Mouse (Mus musculus): Measurements from ENCODE around the gene Olfr1387. TPM values are rescaled to one million over a fixed set of nuclear protein-coding genes. Genes with fewer than 3 reads are reported as not detected.
"Not testable (repeated sequence)": the region's sequence is repeated elsewhere in the genome, so short reads cannot be mapped to it uniquely, and the experiment has no call there.

Gene Olfr1387
- polyA plus RNA-seq (2012; rRNA removed): not detected in 2 replicates

DNA sequence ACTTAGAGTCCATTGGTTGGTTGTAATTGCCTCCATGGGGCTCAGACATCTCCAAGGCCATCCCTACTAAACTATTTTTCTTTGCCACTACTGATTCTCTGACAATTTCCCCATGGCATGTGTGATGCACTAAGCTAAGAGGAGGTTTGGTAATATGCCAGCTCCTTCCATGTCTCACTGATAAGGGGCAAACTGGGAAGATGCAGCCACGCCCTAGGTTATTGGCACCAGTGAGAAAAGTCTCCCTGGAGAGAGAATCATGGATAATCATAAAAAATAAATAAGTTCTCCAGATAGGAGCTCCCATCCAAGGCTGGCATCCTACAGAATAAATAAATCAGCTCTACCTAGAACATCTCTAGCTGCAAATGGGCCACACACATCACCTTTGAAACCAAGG lies at the start of gene Olfr1387:
TSS of gene Olfr1387 (plus strand) at position 301 of the 400 bp plus-strand sequence.
- Histone ChIP-seq H3K4me3 (replicated peaks; ENCODE audit: extremely low read depth, low read depth, low read length) (no peak within 1 kb of the TSS), H3K4me1 (ENCODE audit: control insufficient read depth, insufficient read depth, low read length) (no peaks in the 10 kb centered on the region)
- DNase-seq: no peak
- WGBS: 56% methylated on average over 1 of the region's 1 CpGs
- TF ChIP-seq POLR2A (IDR thresholded peaks at IDR 0.05; ENCODE audit: borderline replicate concordance, extremely low read depth, low read depth, low read length) (no peak), CTCF (IDR thresholded peaks at IDR 0.05; ENCODE audit: insufficient read depth, low read length) (no peak)

DNA sequence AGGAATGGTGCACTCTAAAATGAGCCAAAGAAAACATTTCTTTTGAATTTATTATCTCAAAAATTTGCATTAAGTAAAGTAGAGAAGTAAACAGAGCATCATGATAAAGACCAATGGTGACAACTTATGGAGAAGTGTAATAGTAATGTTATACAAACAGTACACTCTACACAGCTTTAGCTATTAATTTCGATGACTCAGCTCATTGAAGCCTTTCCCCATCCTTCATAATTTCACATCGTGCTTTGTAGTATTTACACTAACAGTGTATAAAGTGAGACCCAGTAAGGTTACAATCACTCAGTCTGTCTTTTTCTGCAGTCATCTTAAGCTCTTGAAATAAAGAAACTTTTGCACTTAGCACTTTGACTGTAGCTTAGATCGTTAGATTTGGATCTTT lies 48.4 kb upstream of the Olfr1387 start:
- 66% methylated on average over 3 of the region's 3 CpGs for WGBS
- no peak for DNase-seq
- no peak overlapping the region for H3K4me3 ChIP-seq (replicated peaks; ENCODE audit: extremely low read depth, low read depth, low read length)
- H3K4me1 ChIP-seq (ENCODE audit: control insufficient read depth, insufficient read depth, low read length): no peaks in the 10 kb centered on the region
- TF ChIP-seq POLR2A (IDR thresholded peaks at IDR 0.05; ENCODE audit: borderline replicate concordance, extremely low read depth, low read depth, low read length): no peak
- TF ChIP-seq CTCF (IDR thresholded peaks at IDR 0.05; ENCODE audit: insufficient read depth, low read length): no peak

GRCm38 (mm10) chr11:49410540-49410939 lies 44.6 kb upstream of the Olfr1387 start:
- DNase-seq: no peak
- H3K4me3 ChIP-seq (replicated peaks; ENCODE audit: extremely low read depth, low read depth, low read length): no peak overlapping the region
- no peaks in the 10 kb centered on the region for H3K4me1 ChIP-seq (ENCODE audit: control insufficient read depth, insufficient read depth, low read length)
- no peak for TF ChIP-seq CTCF (IDR thresholded peaks at IDR 0.05; ENCODE audit: insufficient read depth, low read length)
- WGBS: 45% methylated on average over 1 of the region's 1 CpGs

- no peak for TF ChIP-seq CTCF (IDR thresholded peaks at IDR 0.05; ENCODE audit: insufficient read depth, low read length)
- no peak for TF ChIP-seq POLR2A (IDR thresholded peaks at IDR 0.05; ENCODE audit: borderline replicate concordance, extremely low read depth, low read depth, low read length)
- Histone ChIP-seq H3K4me3 (replicated peaks; ENCODE audit: extremely low read depth, low read depth, low read length) (no peak within 1 kb of the TSS), H3K4me1 (ENCODE audit: control insufficient read depth, insufficient read depth, low read length) (no peaks in the 10 kb centered on the region)
- 81% methylated on average over 2 of the region's 2 CpGs for WGBS
- no peak for DNase-seq
Observed at GRCm38 (mm10) chr11:49422767-49423166, 32.4 kb upstream of the Olfr1387 start, which contains the start of gene Olfr1389. Olfr1389 (plus strand) TSS chr11:49423067.

DNA sequence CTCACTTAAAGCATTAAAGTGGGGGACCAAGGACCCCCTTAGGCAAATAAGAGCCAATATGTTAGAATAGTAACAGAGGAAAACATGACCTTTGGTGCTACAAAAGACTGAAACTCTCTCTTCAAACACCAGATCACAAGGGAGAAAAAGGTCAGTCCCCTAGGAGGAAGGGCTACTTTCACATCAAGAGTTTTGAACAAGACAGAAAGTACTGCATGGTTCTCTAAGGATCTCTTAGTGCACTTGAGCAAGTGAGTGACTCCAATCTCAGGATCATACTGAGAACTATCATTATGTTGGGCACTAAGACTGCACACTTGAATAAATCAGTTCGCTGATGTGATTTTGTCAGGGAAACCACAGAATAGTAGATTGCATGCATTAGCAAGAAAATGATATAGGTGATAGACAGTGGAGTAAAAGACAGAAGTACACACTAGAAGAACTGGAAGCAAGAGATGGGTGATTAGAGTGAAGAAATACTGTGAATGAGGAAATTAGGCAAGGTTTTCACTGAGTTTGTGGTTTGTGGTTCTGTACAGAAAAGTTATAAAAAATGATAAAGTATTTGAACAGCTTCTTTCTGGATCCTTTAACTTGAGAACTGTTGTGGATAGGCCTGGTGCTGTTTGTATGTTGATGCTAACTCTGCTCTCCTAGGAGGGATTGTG lies 29.8 kb upstream of the Olfr1387 start:
- TF ChIP-seq POLR2A (IDR thresholded peaks at IDR 0.05; ENCODE audit: borderline replicate concordance, extremely low read depth, low read depth, low read length): no peak
- TF ChIP-seq CTCF (IDR thresholded peaks at IDR 0.05; ENCODE audit: insufficient read depth, low read length): no peak
- Histone ChIP-seq H3K4me3 (replicated peaks; ENCODE audit: extremely low read depth, low read depth, low read length) (no peak overlapping the region), H3K4me1 (ENCODE audit: control insufficient read depth, insufficient read depth, low read length) (no peaks in the 10 kb centered on the region)
- DNase-seq: no peak
- WGBS: 72% methylated on average over 1 of the region's 1 CpGs

GRCm38 (mm10) chr11:49429641-49430040 lies 25.5 kb upstream of the Olfr1387 start:
- WGBS: 80% methylated on average over 2 of the region's 2 CpGs
- Histone ChIP-seq H3K4me1 (ENCODE audit: control insufficient read depth, insufficient read depth, low read length) (no peaks in the 10 kb centered on the region), H3K4me3 (replicated peaks; ENCODE audit: extremely low read depth, low read depth, low read length) (no peak overlapping the region)
- no peak for DNase-seq
- no peak for TF ChIP-seq POLR2A (IDR thresholded peaks at IDR 0.05; ENCODE audit: borderline replicate concordance, extremely low read depth, low read depth, low read length)
- no peak for TF ChIP-seq CTCF (IDR thresholded peaks at IDR 0.05; ENCODE audit: insufficient read depth, low read length)

GRCm38 (mm10) chr11:49436411-49436810 lies 18.7 kb upstream of the Olfr1387 start, which contains the start of gene Olfr1388:
Olfr1388 (plus strand) TSS chr11:49436624.
- no peak for DNase-seq
- Histone ChIP-seq H3K4me3 (replicated peaks; ENCODE audit: extremely low read depth, low read depth, low read length) (no peak within 1 kb of the TSS), H3K4me1 (ENCODE audit: control insufficient read depth, insufficient read depth, low read length) (no peaks in the 10 kb centered on the region)
- WGBS: 32% methylated on average over 3 of the region's 3 CpGs
- TF ChIP-seq CTCF (IDR thresholded peaks at IDR 0.05; ENCODE audit: insufficient read depth, low read length): no peak
- no peak for TF ChIP-seq POLR2A (IDR thresholded peaks at IDR 0.05; ENCODE audit: borderline replicate concordance, extremely low read depth, low read depth, low read length)

DNA sequence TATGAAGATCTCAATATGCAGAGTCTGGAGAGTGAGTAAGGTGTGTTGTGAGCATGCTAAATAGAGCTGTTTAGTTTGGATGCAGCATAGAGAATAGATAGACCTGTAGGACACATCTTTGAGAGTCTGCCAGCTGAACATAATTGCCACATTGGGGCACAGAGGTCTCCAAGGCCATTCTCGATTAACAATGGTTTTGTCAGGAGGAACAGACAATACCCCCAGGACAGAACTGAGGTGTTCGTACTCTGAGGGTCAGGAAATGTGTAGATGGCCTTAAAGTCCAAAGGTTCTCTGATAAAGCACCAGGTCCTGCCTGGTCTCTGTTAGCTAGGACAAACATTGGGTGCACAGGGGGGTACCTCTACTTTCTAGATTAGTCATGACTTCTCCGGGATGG lies 9.6 kb downstream of the Olfr1387 start, which contains the start of gene Olfr1386:
TSS of gene Olfr1386 (plus strand) at position 301 of the 400 bp plus-strand sequence.
- WGBS: 72% methylated on average over 3 of the region's 3 CpGs
- H3K4me1 ChIP-seq (ENCODE audit: control insufficient read depth, insufficient read depth, low read length); DNase-seq; H3K4me3 ChIP-seq (replicated peaks; ENCODE audit: extremely low read depth, low read depth, low read length): not testable (repeated sequence)

GRCm38 (mm10) chr11:49485973-49486372 lies 30.8 kb downstream of the Olfr1387 start:
- no peak for DNase-seq
- WGBS: 35% methylated on average over 4 of the region's 4 CpGs
- no peak overlapping the region for H3K4me3 ChIP-seq (replicated peaks; ENCODE audit: extremely low read depth, low read depth, low read length)
- no peak for TF ChIP-seq CTCF (IDR thresholded peaks at IDR 0.05; ENCODE audit: insufficient read depth, low read length)
- no peak for TF ChIP-seq POLR2A (IDR thresholded peaks at IDR 0.05; ENCODE audit: borderline replicate concordance, extremely low read depth, low read depth, low read length)
- no peaks in the 10 kb centered on the region for H3K4me1 ChIP-seq (ENCODE audit: control insufficient read depth, insufficient read depth, low read length)

GRCm38 (mm10) chr11:49488770-49489169 lies 33.6 kb downstream of the Olfr1387 start, which contains the start of gene Olfr1385:
Olfr1385 (plus strand) TSS chr11:49489070.
- not testable (repeated sequence) for H3K4me3 ChIP-seq (replicated peaks; ENCODE audit: extremely low read depth, low read depth, low read length); DNase-seq; H3K4me1 ChIP-seq (ENCODE audit: control insufficient read depth, insufficient read depth, low read length)
- WGBS: 57% methylated on average over 1 of the region's 1 CpGs

Other genes with a start within 250 kb of the Olfr1387 start
- gene Mgat1, start 211.2 kb upstream of the Olfr1387 start, polyA plus RNA-seq (2012; rRNA removed): 216 and 218 TPM in 2 replicates
- not detected in 2 replicates for gene Olfr1393, start 177.0 kb upstream of the Olfr1387 start, polyA plus RNA-seq (2012; rRNA removed)
- gene Olfr1392, start 170.1 kb upstream of the Olfr1387 start, polyA plus RNA-seq (2012; rRNA removed): 0.09 TPM in 1 of 2 replicates, not detected in the other
- gene Olfr10, start 150.6 kb upstream of the Olfr1387 start, polyA plus RNA-seq (2012; rRNA removed): not detected in 2 replicates
- gene Olfr1391, start 132.6 kb upstream of the Olfr1387 start, polyA plus RNA-seq (2012; rRNA removed): not detected in 2 replicates
- not detected in 2 replicates for gene Olfr1390, start 120.2 kb upstream of the Olfr1387 start, polyA plus RNA-seq (2012; rRNA removed)
- not detected in 2 replicates for gene Olfr1389, start 32.3 kb upstream of the Olfr1387 start, polyA plus RNA-seq (2012; rRNA removed)
- gene Olfr1388, start 18.7 kb upstream of the Olfr1387 start, polyA plus RNA-seq (2012; rRNA removed): 0.07 and 0.08 TPM in 2 replicates
- not detected in 2 replicates for gene Olfr1386, start 9.7 kb downstream of the Olfr1387 start, polyA plus RNA-seq (2012; rRNA removed)
- gene Olfr1385, start 33.7 kb downstream of the Olfr1387 start, polyA plus RNA-seq (2012; rRNA removed): not detected in 2 replicates
- not detected in 2 replicates for gene Olfr1384, start 51.4 kb downstream of the Olfr1387 start, polyA plus RNA-seq (2012; rRNA removed)
- not detected in 2 replicates for gene Olfr1383, start 64.3 kb downstream of the Olfr1387 start, polyA plus RNA-seq (2012; rRNA removed)
- not detected in 2 replicates for gene Olfr1382, start 72.9 kb downstream of the Olfr1387 start, polyA plus RNA-seq (2012; rRNA removed)
- not detected in 2 replicates for gene Olfr1381, start 88.1 kb downstream of the Olfr1387 start, polyA plus RNA-seq (2012; rRNA removed)
- gene Olfr1380, start 101.5 kb downstream of the Olfr1387 start, polyA plus RNA-seq (2012; rRNA removed): not detected in 2 replicates
- gene Flt4, start 153.9 kb downstream of the Olfr1387 start, polyA plus RNA-seq (2012; rRNA removed): 28.0 and 32.0 TPM in 2 replicates
- 2,792 and 3,426 TPM in 2 replicates for gene Scgb3a1, start 208.3 kb downstream of the Olfr1387 start, polyA plus RNA-seq (2012; rRNA removed)

Data from lung, adult 2 months (tissue).